Mouse (Mus musculus) neural tube, embryonic 13.5 days (tissue): ENCODE data around the gene Npr3. TPM values are rescaled to one million over a fixed set of nuclear protein-coding genes. Genes with fewer than 3 reads are reported as not detected.

Experiments used
- ATAC-seq: fragments of 200-750 bp; cut with Nextera tagmentation; 2 replicates; pipeline ENCODE4 v1.8.0; 2017; ENCODE audit warnings: low read depth, mild to moderate bottlenecking, moderate TSS enrichment, moderate library complexity
- H3K27ac ChIP-seq: fragments of 300-500 bp; sonication (generic); replicated peaks from 2 replicates; pipeline ENCODE4 v1.5.1; 2015; ENCODE audit warnings: moderate library complexity, mild to moderate bottlenecking, inconsistent platforms
- H3K27me3 ChIP-seq: fragments of 300-500 bp; sonication (generic); 2 replicates; pipeline ENCODE4 v1.6.1; 2015; ENCODE audit warnings: mild to moderate bottlenecking, inconsistent platforms
- H3K36me3 ChIP-seq: fragments of 300-500 bp; sonication (generic); 2 replicates; pipeline ENCODE4 v1.6.1; 2015; ENCODE audit warnings: mild to moderate bottlenecking, inconsistent platforms
- H3K4me1 ChIP-seq: fragments of 300-500 bp; sonication (generic); replicated peaks from 2 replicates; pipeline ENCODE4 v1.6.1; 2015; ENCODE audit warnings: inconsistent platforms
- H3K4me2 ChIP-seq: fragments of 300-500 bp; sonication (generic); 2 replicates; pipeline ENCODE4 v1.6.1; 2015; ENCODE audit warnings: inconsistent platforms, mild to moderate bottlenecking, moderate library complexity
- H3K4me3 ChIP-seq: fragments of 300-500 bp; sonication (generic); 2 replicates; pipeline ENCODE4 v1.5.1; 2015; ENCODE audit warnings: mild to moderate bottlenecking, inconsistent platforms
- H3K9ac ChIP-seq: fragments of 300-500 bp; sonication (generic); 2 replicates; pipeline ENCODE4 v1.6.1; 2015; ENCODE audit warnings: moderate library complexity, mild to moderate bottlenecking, inconsistent platforms
- H3K9me3 ChIP-seq: fragments of 300-500 bp; sonication (generic); 2 replicates; pipeline ENCODE4 v1.6.1; 2016; ENCODE audit warnings: inconsistent platforms
- WGBS: fragments of 180-500 bp; shearing (Covaris S2); methylation state at CpG from one replicate; pipeline ENCODE4 v1.1.7; 2015; 5-methylcytosine and 5-hydroxymethylcytosine counted together
- polyA plus RNA-seq: library from polyadenylated mRNA; unstranded; fragments of >200 nt; fragmentation: Nextera tagmentation; extraction: Ambion mirVana; gene quantifications from 2 replicates; pipeline ENCODE4 v1.2.1, GENCODE M21; 2015

Npr3 gene
- polyA plus RNA-seq, 1 experiment from 2014 or later = 4.7 TPM

DNA sequence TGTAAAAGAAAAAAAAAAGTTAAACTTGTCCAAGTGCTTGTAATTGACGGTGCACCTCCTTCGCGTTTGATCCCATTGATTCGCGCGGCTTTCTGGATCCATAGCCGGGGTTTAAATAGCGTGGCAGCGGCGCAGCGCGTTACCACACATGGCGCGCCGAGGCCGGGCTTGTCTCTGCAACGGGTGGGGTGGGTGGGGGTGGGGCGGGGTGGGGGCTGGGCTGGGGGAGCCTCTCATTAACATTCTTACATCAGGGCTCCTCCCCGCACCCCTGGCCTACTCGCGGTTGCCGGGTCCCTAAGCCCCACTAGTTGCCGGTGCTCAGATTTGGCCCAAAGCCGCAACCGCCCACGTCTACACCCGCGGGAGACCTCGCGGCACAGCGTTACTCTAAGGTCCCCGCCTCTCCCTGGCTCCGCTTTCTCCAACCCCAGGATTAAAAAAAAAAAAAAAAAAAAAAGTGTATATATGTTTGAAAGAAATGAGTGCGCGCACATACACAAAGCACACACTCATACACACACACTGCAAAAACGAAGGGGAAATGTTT, 991 bp downstream of the Npr3 start:
- H3K36me3 ChIP-seq = no peaks in the 10 kb centered on the region
- peaks cover 82% of the 10 kb centered on the region for H3K27me3 ChIP-seq
- no peak overlapping the region for H3K27ac ChIP-seq
- WGBS = under 1% methylated on average over 36 of the region's 36 CpGs
- no peaks in the 10 kb centered on the region for H3K9me3 ChIP-seq
- peak overlapping the region; percentile 60 for H3K4me3 ChIP-seq
- ATAC-seq = 0 out of 2 replicates have a peak, but pooled peaks have one; percentile 19
- H3K9ac ChIP-seq = peak overlapping the region; percentile 55; the same call in 1 of the 2 replicates
- peak overlapping the region; percentile 93 for H3K4me2 ChIP-seq
- peaks cover 50% of the 10 kb centered on the region for H3K4me1 ChIP-seq

DNA sequence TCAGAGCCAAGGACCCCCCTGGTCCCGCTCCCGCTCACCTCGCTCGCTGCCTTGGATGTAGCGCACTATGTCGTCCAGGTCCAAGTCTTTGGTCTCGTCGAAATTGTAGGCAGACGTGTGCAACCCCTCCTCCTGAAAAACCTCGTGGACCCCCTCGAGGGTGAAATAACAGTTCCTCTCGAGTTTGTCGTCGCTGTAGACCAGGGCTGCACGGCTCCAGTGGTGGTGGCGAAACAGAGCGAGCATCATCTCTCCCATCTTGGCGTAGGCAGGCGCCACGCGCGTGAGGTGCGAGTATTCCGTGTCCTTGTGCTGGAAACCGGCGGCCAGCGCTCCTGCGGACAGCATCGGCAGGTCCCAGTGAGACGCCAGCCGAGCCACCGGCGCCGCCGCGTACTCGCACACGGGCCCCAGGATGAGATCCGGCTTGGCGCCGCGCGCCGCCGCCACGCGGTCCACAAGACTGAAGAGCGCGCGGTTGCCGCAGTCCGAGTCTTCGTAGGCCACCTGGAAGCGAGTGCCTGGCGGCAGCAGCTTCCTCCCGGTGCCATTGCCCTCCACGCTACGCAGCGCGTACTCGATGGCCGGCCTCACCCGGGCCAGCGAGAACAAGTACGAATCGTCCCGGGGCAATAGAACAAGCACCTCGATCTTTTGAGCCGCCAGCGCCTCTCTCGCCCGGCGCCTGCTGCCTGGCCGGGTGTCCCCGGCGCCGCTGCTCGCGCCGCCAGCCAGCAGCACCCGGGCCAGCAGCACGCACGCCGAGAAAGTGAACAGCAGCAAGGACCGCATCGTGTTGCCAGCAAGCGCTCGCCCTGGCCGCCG, 2.0 kb downstream of the Npr3 start:
- Histone ChIP-seq H3K9ac (peak overlapping the region; percentile 68), H3K9me3 (no peaks in the 10 kb centered on the region), H3K36me3 (no peaks in the 10 kb centered on the region), H3K4me2 (peak overlapping the region; percentile 93), H3K4me1 (peaks cover 50% of the 10 kb centered on the region), H3K27me3 (peaks cover 78% of the 10 kb centered on the region), H3K27ac (0 out of 2 replicates have a peak overlapping the region, but pooled peaks have one; percentile 24), H3K4me3 (peak overlapping the region; percentile 60)
- WGBS = under 1% methylated on average over 90 of the region's 90 CpGs
- peak; percentile 38 for ATAC-seq

DNA sequence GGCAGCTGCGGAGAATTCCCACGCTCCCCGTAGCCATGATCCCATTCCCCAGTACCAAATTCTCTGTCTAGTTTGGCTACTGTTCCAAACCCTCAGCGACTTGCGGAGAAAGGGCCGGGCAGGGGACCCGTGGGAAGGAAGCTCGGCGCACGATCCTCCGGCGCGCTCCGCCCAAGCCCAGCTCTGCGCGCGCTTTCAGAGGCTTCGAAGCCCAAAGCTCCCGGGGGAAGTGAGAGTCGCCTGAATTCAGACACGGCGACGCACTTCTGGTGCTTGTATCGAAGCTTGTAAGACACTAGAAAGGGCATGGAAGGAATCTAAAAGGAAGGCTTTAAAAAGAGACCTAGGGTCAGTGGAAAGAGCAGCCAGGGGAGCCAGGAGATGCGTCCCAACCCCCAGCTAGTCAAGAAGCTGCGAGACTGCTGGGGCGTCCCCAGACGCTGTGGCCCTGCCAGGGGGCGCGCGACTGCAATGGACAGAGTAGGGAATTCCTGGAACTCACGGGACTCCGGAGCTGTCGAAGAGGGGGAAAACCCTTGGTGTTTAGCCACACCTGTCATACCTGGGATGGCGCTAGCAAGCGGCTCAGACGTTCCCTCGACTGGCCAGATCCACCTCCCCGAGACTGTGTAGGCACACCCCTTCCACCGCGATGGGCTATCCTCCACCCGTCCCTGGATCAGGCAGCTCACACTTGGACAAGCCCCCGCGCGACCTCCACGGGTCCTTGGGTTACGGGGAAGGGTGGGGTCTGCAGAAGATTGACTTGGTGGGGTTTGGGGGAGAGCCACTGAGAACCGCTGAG, 2.8 kb downstream of the Npr3 start:
- Histone ChIP-seq H3K9ac (peak overlapping the region; percentile 68), H3K9me3 (no peaks in the 10 kb centered on the region), H3K4me3 (peak overlapping the region; percentile 60), H3K4me1 (peaks cover 50% of the 10 kb centered on the region), H3K4me2 (peak overlapping the region; percentile 93), H3K27ac (no peak overlapping the region), H3K36me3 (no peaks in the 10 kb centered on the region), H3K27me3 (peaks cover 81% of the 10 kb centered on the region)
- under 1% methylated on average over 48 of the region's 48 CpGs for WGBS
- peak; percentile 49 for ATAC-seq

DNA sequence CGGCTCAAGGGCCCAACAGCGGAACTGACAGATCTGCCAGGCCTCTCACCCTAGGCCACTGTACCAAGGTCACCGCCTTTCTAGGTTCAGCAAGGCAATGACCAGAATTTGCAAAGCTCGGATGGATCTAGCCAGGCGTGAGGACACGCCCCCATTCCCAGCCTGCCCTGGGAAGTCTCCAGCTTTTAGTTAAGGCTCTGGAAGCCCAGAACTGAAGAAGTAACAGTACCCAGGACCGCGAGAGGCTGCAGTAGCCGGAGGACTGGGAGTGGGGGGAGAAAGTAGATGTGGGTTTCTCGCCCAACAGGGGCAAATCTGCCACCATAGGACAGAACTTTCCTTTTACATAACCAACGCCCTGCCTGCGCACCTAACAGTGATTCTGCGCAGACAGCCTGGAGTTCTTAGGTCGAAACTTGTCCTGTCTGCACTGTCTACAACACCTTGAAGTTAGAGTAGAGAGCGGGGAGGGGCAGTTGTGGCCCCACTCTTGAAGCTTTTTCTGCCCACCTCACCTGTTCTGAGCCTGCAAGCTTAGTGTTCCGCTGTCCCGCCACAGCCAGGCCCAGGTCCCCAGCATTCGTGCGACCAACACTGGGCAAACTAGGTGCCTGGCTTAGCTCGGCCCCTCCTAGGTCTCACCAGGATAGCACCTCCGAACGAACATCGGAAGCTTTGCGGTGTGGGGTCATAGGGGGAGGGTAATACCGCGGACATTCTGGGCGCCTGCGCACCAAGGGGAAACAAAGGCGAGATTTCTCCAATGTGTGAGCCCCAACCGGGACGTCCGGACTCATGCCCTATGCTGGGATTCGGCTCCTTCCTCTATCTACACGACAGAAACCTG, 3.7 kb downstream of the Npr3 start:
- no peak overlapping the region for H3K27ac ChIP-seq
- peak overlapping the region; percentile 68 for H3K9ac ChIP-seq
- 0 out of 2 replicates have a peak, but pooled peaks have one; percentile 10 for ATAC-seq
- H3K36me3 ChIP-seq = no peaks in the 10 kb centered on the region
- H3K4me1 ChIP-seq = peaks cover 50% of the 10 kb centered on the region
- no peaks in the 10 kb centered on the region for H3K9me3 ChIP-seq
- 2% methylated on average over 34 of the region's 34 CpGs for WGBS
- H3K27me3 ChIP-seq = peaks cover 76% of the 10 kb centered on the region
- peak overlapping the region; percentile 60 for H3K4me3 ChIP-seq
- peak overlapping the region; percentile 93 for H3K4me2 ChIP-seq

DNA sequence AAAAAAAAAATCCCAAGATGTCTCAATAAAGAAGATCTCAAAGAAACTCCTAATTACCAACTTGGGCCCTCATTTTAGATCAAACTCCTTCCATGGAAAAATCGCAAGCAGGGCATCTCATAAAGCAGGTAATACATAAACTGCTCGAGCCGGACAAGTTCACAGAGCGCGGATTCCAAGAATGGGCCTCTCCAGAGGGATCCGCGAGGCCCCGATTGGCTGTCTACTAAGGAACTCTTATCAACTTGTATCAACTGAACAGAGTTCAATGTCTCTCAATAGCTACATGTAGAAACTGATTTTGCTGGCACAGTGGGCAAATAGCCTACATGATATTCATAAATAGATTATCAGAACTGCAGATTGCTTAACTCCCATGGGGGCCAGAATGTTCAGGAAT, 9.5 kb downstream of the Npr3 start:
- ATAC-seq = no peak
- no peak overlapping the region for H3K4me3 ChIP-seq
- no peak overlapping the region for H3K4me2 ChIP-seq
- H3K4me1 ChIP-seq = no peaks in the 10 kb centered on the region
- peaks cover 19% of the 10 kb centered on the region for H3K27me3 ChIP-seq
- H3K9me3 ChIP-seq = no peaks in the 10 kb centered on the region
- 96% methylated on average over 8 of the region's 8 CpGs for WGBS
- no peak overlapping the region for H3K27ac ChIP-seq
- no peak overlapping the region for H3K9ac ChIP-seq
- no peaks in the 10 kb centered on the region for H3K36me3 ChIP-seq

DNA sequence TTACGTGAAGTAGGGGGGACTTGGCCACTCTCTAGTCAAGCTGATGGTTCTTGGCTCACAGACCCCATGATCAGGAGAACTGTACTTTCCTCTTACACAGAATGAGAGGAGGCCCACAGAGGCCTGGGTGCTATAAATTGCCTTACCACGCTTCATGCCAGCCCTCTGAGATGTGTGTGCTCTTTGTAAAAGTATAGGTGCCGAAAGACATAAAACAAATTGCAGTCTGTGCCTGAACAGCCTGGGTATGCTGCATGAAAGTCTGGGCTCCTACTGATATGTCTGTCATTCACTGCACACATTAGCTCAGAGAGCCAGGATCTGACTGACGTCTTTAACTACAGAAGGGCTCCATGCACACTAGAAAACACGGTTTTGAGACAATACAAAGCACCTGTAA, 9.9 kb downstream of the Npr3 start:
- Histone ChIP-seq H3K27me3 (peaks cover 15% of the 10 kb centered on the region), H3K27ac (no peak overlapping the region), H3K9me3 (no peaks in the 10 kb centered on the region), H3K4me3 (no peak overlapping the region), H3K36me3 (no peaks in the 10 kb centered on the region), H3K4me2 (no peak overlapping the region), H3K9ac (no peak overlapping the region), H3K4me1 (no peaks in the 10 kb centered on the region)
- no peak for ATAC-seq
- WGBS = 84% methylated on average over 5 of the region's 5 CpGs

DNA sequence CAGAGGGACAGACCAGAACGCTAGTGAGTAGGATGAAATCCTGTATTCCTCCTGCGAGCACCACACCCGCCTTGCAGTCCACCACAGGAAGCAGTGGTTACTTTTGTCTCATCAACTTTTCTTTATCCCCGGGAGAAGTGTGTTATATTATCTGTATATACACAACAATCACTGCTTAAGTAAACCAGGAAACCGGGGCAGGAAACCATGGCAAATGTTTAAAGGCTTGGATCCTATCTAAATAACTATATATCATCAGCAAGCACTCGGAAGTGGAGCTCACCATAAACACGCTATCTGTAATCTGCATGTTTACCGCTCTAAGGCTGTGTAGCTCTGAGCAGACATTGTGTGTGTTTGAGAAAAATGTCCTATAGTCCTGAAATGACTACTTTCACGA, 13.1 kb downstream of the Npr3 start:
- Histone ChIP-seq H3K27me3 (no peaks in the 10 kb centered on the region), H3K4me3 (no peak overlapping the region), H3K4me2 (no peak overlapping the region), H3K9ac (no peak overlapping the region), H3K9me3 (no peaks in the 10 kb centered on the region), H3K27ac (no peak overlapping the region), H3K36me3 (no peaks in the 10 kb centered on the region), H3K4me1 (no peaks in the 10 kb centered on the region)
- ATAC-seq = no peak
- 81% methylated on average over 9 of the region's 9 CpGs for WGBS

DNA sequence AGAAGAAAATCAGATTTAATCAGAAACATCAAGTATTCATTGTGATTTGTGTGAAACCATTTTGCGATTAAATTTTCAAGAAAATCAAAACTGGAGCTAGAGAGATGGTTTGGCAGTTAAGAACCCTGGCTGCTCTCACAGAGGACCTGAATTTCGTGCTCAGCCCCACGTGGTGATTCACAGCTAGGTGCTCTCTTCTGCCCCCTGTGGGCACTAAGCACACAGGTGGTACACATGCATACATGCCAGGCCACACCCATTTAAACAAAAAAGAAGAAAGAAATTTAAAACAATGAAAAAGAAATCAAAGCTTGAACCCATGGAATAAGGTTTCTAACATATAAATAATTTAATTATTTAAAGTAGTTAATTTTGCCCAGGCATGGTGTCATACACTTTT, 15.7 kb downstream of the Npr3 start:
- Histone ChIP-seq H3K4me3 (no peak overlapping the region), H3K9me3 (no peaks in the 10 kb centered on the region), H3K27ac (no peak overlapping the region), H3K27me3 (no peaks in the 10 kb centered on the region), H3K9ac (no peak overlapping the region), H3K4me1 (no peaks in the 10 kb centered on the region), H3K4me2 (no peak overlapping the region), H3K36me3 (no peaks in the 10 kb centered on the region)
- ATAC-seq = no peak
- 62% methylated on average over 3 of the region's 3 CpGs for WGBS

DNA sequence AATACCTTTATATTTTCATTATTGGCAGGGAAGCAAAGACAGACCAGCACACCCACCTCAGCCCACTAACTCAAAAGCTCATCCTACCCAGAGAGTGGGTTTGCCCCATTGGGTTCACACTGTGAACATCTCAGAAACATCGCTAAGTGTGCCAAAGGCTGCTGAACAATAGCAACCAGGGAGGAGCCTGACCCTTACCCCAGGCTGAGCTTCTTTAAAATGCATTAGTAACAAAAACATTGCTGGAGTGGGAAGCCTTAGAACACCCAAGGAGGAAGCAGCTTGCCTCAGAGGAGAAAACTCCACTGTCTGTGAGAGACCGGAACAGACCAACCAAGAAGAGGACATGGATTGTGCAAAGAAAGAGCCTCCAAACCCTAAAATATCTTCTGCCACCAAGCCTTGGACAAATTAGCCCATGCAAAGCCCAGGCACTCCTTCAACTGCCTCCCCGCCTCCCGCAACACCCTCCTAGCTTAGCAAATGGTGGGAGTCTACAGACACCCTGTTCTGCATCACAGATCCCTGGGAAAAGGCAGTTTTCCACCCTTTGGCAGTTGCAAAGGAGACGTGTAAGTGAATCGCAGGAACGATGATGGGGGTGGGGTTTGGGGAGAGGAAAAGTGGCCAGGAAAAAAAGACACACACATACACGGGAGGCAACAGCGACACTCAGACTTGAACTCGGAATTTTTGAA, 24.4 kb downstream of the Npr3 start:
- no peaks in the 10 kb centered on the region for H3K36me3 ChIP-seq
- no peaks in the 10 kb centered on the region for H3K4me1 ChIP-seq
- no peak overlapping the region for H3K4me3 ChIP-seq
- 65% methylated on average over 10 of the region's 10 CpGs for WGBS
- peaks cover 6% of the 10 kb centered on the region; the same call in 1 of the 2 replicates for H3K9me3 ChIP-seq
- no peak overlapping the region for H3K27ac ChIP-seq
- no peaks in the 10 kb centered on the region for H3K27me3 ChIP-seq
- H3K4me2 ChIP-seq = no peak overlapping the region
- ATAC-seq = no peak
- no peak overlapping the region for H3K9ac ChIP-seq

DNA sequence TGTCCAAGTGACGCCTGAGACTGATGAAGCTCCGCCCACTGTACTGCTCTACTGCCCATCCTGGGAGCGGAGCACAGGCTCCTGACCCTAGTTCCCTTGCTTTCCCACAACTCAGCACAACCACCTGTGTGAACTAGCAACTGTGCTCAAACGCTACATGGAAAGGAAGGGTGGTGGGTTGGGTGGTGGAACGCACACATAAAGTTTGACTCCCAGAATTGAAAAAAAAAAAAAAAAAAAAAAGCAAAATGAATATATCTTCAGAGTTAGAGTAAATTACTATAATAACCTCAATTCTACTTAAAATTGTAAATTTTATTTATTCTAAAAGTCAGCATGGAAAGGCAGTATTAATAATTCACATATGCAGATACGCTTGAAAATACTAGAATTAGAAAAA, 25.3 kb downstream of the Npr3 start:
- no peak for ATAC-seq
- Histone ChIP-seq H3K4me2 (no peak overlapping the region), H3K27me3 (no peaks in the 10 kb centered on the region), H3K36me3 (no peaks in the 10 kb centered on the region), H3K9ac (no peak overlapping the region), H3K4me3 (no peak overlapping the region), H3K4me1 (no peaks in the 10 kb centered on the region), H3K27ac (no peak overlapping the region), H3K9me3 (peaks cover 6% of the 10 kb centered on the region; the same call in 1 of the 2 replicates)
- 92% methylated on average over 6 of the region's 6 CpGs for WGBS

DNA sequence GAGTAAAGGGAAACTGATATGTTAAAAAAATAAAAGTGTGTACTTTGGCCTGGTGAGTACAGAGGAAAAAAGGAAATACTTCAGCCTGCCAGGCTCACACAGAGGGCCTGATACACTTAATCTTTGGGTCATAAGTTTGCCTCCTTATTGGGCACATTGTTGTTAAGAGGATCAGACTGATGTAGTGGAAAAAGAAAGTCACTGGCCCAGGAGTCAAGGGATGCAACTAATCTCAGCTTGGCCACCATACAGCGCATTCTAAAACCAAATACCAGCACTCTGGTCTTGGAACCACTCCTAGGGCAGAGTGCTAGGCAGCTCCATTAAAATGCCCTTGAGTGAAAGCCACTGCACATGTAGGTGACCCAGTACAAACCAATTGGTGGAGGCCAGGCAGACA, 28.8 kb downstream of the Npr3 start:
- Histone ChIP-seq H3K9me3 (peaks cover 9% of the 10 kb centered on the region), H3K27ac (no peak overlapping the region), H3K36me3 (no peaks in the 10 kb centered on the region), H3K4me2 (no peak overlapping the region), H3K9ac (no peak overlapping the region), H3K4me1 (no peaks in the 10 kb centered on the region), H3K27me3 (no peaks in the 10 kb centered on the region), H3K4me3 (no peak overlapping the region)
- no peak for ATAC-seq
- 100% methylated on average over 1 of the region's 1 CpGs for WGBS
